Mouse (Mus musculus) adrenal gland, adult 8-10 months (tissue): ENCODE measurements around the gene Sap25. TPM values are rescaled to one million over a fixed set of nuclear protein-coding genes. Genes with fewer than 3 reads are reported as not detected.
"Not testable (repeated sequence)": the region's sequence is repeated elsewhere in the genome, so short reads cannot be mapped to it uniquely, and the experiment has no call there.

Source experiments
- DNase-seq: peaks from one replicate; pipeline ENCODE4 v3.0.0; 2022
- total RNA-seq, 4 experiments: library from RNA; stranded (reverse); gene quantifications; 2 replicates each; pipeline ENCODE4 v1.2.4; 2022

Sap25 gene
- total RNA-seq = 10 to 100 TPM in 2 of 4 experiments, 1 to 10 TPM in 2; 2.1 to 14.1 (median 7.4) TPM

GRCm38 (mm10) chr5:137641054-137641453, at the start of gene Sap25:
Gene Sap25, plus strand, starts transcription at chr5:137641334.
- DNase-seq = no peak

DNA sequence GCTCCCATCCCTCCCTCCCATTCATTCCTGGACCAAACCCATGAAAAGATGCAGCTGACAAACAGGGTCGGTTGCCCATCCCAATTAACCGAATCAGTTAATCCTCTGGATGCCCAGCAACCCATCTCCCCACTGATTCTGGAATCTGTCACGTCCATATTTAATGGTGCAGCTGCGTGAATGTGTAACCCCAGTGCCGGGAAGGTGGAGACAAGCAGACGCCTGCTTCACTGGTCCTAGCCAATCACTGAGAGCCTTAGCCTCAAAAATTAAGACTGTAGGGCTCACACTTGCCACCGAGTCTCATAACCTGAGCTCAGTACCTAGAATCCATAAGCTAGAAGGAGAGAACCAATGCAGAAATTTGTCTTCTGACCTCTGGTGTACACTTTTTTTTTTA, 45.2 kb upstream of the Sap25 start:
- DNase-seq = no peak

GRCm38 (mm10) chr5:137596601-137597261, 44.4 kb upstream of the Sap25 start:
- no peak for DNase-seq

DNA sequence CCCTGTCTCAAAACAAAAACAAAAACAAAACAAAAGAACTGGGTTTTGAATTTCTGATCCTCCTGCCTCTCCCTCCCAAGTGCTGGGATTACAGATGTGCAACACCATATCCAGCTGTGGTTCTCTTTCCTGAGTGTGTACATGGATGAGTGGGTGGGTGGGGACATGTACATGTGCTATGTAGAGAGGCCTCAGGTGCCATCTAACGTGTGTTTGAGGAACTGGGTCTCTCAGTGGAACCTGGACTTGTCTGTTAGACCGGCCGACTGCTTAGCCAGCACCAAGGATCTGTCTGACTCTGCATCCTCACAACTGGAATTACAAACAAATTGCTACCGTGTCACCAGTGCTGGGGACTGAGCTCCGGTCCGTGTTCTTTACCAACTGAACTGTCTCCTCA, 43.5 kb upstream of the Sap25 start:
- DNase-seq = no peak

GRCm38 (mm10) chr5:137598100-137598826, 42.9 kb upstream of the Sap25 start:
- no peak for DNase-seq

- DNase-seq = no peak
Measured at GRCm38 (mm10) chr5:137599600-137599999, 41.5 kb upstream of the Sap25 start.

- DNase-seq = no peak
Measured at GRCm38 (mm10) chr5:137600281-137600618, 40.9 kb upstream of the Sap25 start.

DNA sequence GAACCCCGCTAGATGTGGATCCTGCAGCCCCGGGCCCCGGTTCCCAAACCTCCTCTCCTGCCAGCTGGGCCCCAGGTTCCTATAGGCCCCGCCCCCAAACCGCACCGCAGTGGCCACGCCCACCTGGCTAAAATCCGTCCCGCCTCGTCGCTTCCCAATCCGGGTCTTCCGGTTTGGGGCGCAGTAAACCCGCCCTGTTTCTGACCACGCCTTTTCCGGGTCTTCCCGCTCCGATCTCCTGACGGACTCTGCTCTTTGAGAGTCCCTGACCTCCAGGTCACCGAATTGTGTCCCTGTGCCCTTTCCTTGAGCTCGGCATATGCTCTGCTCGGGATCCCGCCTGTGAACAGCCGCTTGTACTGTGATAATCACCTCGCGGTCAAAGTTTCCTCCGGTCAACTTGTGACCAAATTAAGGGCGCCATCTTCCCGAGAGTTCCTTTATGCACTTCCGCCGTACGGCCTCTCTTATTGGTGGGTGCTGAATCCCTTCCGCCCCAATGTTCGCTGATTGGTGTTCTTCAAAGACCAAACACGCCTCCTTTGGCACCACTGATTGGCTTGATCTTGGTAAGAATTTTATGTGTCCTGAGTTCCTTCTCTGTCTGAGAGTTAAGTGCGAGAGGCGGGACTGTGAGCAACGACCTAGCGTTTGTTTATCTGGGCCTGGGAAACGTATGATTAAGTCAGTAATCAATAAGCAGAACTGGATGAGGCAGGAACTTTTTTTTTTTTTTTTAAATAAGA, 40.3 kb upstream of the Sap25 start, which contains the start of gene Mospd3:
Gene Mospd3, minus strand, starts transcription at position 440 of the 746 bp plus-strand sequence.
- peak; percentile 94 for DNase-seq

DNA sequence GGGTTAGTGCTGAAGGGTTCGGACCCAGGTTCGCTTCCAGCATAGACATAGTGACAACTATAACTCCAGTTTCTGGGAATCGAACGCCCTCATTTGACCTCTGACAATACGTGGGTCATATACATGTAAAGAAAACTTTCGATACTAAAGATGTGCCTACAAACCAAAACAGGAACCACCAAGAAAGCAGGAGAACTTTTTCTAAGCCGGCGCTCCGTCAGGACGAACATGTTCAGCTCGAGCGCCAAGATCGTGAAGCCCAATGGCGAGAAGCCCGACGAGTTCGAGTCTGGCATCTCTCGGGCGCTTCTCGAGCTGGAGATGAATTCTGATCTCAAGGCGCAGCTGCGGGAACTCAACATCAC, 39.8 kb upstream of the Sap25 start:
- DNase-seq = no peak

- DNase-seq = no peak
Measured at GRCm38 (mm10) chr5:137607860-137608653, 33.1 kb upstream of the Sap25 start.

DNA sequence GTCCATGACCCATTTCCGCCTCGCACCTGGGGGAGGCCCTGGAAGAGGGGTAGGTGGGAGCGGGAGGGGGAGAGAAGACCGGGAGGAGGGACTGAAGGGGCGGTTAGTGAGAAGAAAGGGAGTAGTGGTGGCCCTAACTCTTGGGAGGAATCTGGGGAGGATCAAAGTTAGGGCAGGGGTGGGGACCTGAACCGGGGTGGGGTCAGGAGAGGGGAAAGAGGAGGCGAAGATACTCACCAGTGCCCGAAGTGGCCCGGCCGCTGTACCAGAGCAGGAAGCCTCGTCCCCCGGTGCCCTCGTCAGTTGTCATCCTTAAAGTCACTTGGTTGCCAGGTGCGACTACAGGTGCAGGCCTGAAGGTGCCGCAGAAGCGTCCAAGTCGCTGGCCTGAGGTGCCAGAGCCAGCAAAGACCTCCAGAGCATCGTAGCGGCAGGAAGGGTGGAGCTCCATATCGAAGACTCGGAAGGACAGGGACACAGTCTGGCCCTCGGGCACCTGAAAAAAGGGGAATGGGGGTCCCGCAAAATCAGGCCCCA, 32.4 kb upstream of the Sap25 start:
- no peak for DNase-seq

GRCm38 (mm10) chr5:137609292-137609691, 31.8 kb upstream of the Sap25 start:
- DNase-seq = no peak

GRCm38 (mm10) chr5:137610056-137610455, 31.1 kb upstream of the Sap25 start:
- no peak for DNase-seq

DNA sequence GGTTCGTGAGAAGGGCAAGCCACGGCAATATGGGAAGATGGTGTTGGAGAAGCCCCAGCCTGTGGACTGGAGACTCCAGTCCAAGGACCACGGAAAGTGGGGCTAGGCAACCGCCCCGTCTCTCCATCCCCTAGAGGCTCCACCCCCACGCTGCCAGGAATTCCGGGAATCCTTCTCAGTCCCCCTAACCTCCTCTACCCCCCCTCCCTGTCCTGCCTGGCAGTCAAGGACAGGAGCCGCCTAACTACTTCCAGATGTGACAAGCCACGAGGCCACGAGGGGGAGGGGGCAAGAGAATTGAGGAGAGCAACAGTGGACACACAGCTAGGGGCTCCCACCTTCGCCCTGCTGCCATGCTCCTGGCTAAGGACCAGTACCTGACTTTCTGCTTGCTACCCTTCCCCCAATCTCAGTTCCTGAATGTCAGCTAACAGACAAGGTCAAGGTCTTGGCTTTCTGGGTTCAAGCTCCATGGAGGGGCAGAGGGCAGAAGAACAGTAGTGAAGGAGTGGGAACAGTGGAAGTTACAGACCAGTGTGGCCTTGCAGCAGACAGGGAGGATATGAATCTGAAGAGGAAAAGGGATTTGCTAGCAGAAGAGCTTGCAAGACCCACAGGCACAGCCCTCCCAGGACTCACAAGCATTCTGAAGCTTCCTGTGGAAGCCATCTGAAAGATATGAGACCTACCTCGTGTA, 30.4 kb upstream of the Sap25 start:
- peak; percentile 90 for DNase-seq

GRCm38 (mm10) chr5:137611245-137611602, 29.9 kb upstream of the Sap25 start:
- peak; percentile 68 for DNase-seq

DNA sequence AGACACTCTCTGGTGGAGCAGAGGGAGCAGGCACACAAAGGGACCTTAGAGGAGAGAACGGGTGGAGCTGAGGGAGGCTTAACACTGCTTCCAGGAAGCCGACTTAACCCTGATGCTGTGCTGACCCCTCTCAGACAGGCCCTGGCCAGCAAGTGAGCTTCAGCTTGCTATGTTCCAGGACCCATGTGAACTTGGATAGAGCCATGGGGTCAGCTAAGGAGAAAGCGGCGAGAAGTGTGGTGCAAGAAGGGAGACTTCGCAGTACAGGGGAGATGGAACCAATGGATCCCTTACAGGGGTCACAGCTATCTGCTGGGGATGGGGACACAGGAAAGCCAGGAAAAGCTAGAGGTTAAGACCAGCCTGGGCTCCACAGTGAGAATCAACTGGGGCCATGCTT, 28.1 kb upstream of the Sap25 start:
- no peak for DNase-seq

DNA sequence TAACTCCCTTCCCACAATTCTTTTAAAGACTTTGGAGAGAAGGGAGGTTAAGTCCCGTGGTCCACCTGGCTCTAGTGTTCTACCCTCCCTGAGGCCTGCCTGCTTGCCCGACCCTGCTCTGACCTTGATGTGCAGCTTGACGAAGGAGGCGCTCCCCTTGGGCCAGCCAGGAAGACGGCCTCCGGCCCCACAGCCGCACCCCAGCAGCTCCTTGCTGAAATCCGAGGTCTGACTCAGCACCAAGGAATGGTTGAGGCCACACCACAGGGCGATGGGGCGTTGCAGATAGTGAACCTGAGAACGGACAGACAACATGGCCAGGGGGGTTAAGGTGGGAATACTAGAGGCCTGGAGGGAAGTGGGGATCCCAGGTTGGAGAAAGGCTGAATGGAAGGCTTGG, 27.6 kb upstream of the Sap25 start, which contains the start of gene Pcolce:
Gene Pcolce, minus strand, starts transcription at position 235 of the 400 bp plus-strand sequence.
- DNase-seq = peak; percentile 73

GRCm38 (mm10) chr5:137614921-137615320, 26.2 kb upstream of the Sap25 start:
- not testable (repeated sequence) for DNase-seq

GRCm38 (mm10) chr5:137615347-137615746, 25.8 kb upstream of the Sap25 start:
- no peak for DNase-seq

DNA sequence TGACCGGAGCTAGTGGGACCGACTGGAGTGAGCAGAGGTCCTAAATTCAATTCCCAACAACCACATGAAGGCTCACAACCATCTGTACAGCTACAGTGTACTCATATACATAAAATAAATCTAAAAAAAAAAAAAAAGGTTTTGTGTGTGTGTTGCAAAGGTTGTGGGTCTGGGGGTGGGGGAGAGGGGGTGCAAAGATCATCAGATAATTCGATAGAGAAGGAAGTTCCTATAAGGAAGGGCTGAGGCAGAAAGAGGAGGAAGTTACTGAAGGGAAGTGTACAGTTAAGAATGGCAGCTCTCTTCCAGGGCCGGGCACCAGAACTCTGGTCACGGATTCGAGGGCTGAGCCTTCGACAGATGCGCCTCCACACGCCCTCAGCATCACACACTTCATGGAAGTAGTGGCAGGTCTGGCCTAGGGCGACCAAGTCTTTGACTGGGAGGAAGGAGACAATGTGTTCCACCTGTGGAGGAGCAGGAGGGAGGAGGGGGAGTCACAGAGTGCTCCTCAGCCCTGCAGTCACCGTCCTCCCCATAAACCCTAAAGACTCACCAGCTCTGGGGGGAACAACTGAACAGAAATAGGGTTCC, 17.1 kb upstream of the Sap25 start:
- no peak for DNase-seq

GRCm38 (mm10) chr5:137627991-137628390, 13.1 kb upstream of the Sap25 start:
- peak; percentile 63 for DNase-seq
